Mouse (Mus musculus): ENCODE measurements around the gene Znhit1. TPM values are rescaled to one million over a fixed set of nuclear protein-coding genes. Genes with fewer than 3 reads are reported as not detected.

Znhit1 gene
- total and polyA plus RNA-seq, 2 experiments from 2014 or later = 45.6 to 77.0 TPM

GRCm38 (mm10) chr5:137025132-137025531 is 37.3 kb upstream of the Znhit1 start:
- peaks cover 6% of the 10 kb centered on the region; the same call in 1 of the 2 replicates for H3K4me1 ChIP-seq (ENCODE audit: control insufficient read depth, insufficient read depth)
- WGBS = under 1% methylated on average over 23 of the region's 23 CpGs
- H3K27me3 ChIP-seq (ENCODE audit: control insufficient read depth, insufficient read depth, low read length) = peaks cover 64% of the 10 kb centered on the region
- H3K9me3 ChIP-seq (replicated peaks; ENCODE audit: control insufficient read depth, low read length) = no peaks in the 10 kb centered on the region
- H3K27ac ChIP-seq (ENCODE audit: low read depth) = no peak overlapping the region
- DNase-seq (ENCODE audit: low spot score) (no peak), ATAC-seq (ENCODE audit: insufficient read depth, low read depth) (no peak)
- peak; percentile 98 for TF ChIP-seq CTCF (IDR thresholded peaks at IDR 0.05; ENCODE audit: low read depth)
- TF ChIP-seq EP300 (IDR thresholded peaks at IDR 0.05; ENCODE audit: low read depth) = no peak
- H3K36me3 ChIP-seq (replicated peaks; ENCODE audit: control insufficient read depth, insufficient read depth, low read length) = no peaks in the 10 kb centered on the region
- no peak overlapping the region for H3K4me2 ChIP-seq (ENCODE audit: low read depth, low read length)
- H3K9ac ChIP-seq (replicated peaks; ENCODE audit: low read depth, low read length) = no peak overlapping the region
- no peak overlapping the region for H3K4me3 ChIP-seq (ENCODE audit: low read depth, low read length)

GRCm38 (mm10) chr5:137024318-137024717 is 36.5 kb upstream of the Znhit1 start:
- no peak overlapping the region for H3K27ac ChIP-seq (ENCODE audit: low read depth)
- H3K9me3 ChIP-seq (replicated peaks; ENCODE audit: control insufficient read depth, low read length) = no peaks in the 10 kb centered on the region
- no peak overlapping the region for H3K4me2 ChIP-seq (ENCODE audit: low read depth, low read length)
- TF ChIP-seq EP300 (IDR thresholded peaks at IDR 0.05; ENCODE audit: low read depth) (no peak), CTCF (IDR thresholded peaks at IDR 0.05; ENCODE audit: low read depth) (no peak)
- ATAC-seq (ENCODE audit: insufficient read depth, low read depth) (no peak), DNase-seq (ENCODE audit: low spot score) (no peak)
- H3K36me3 ChIP-seq (replicated peaks; ENCODE audit: control insufficient read depth, insufficient read depth, low read length) = no peaks in the 10 kb centered on the region
- no peaks in the 10 kb centered on the region for H3K4me1 ChIP-seq (ENCODE audit: control insufficient read depth, insufficient read depth)
- 47% methylated on average over 3 of the region's 3 CpGs for WGBS
- H3K9ac ChIP-seq (replicated peaks; ENCODE audit: low read depth, low read length) = no peak overlapping the region
- H3K27me3 ChIP-seq (ENCODE audit: control insufficient read depth, insufficient read depth, low read length) = peaks cover 56% of the 10 kb centered on the region
- H3K4me3 ChIP-seq (ENCODE audit: low read depth, low read length) = no peak overlapping the region

- Histone ChIP-seq H3K4me1 (ENCODE audit: control insufficient read depth, insufficient read depth) (no peaks in the 10 kb centered on the region), H3K27me3 (ENCODE audit: control insufficient read depth, insufficient read depth, low read length) (no peaks in the 10 kb centered on the region), H3K4me3 (ENCODE audit: low read depth, low read length) (no peak overlapping the region), H3K4me2 (ENCODE audit: low read depth, low read length) (no peak overlapping the region), H3K9me3 (replicated peaks; ENCODE audit: control insufficient read depth, low read length) (no peaks in the 10 kb centered on the region), H3K36me3 (replicated peaks; ENCODE audit: control insufficient read depth, insufficient read depth, low read length) (no peaks in the 10 kb centered on the region), H3K9ac (replicated peaks; ENCODE audit: low read depth, low read length) (no peak overlapping the region), H3K27ac (ENCODE audit: low read depth) (no peak overlapping the region)
- TF ChIP-seq CTCF (IDR thresholded peaks at IDR 0.05; ENCODE audit: low read depth) (no peak), EP300 (IDR thresholded peaks at IDR 0.05; ENCODE audit: low read depth) (no peak)
- no peak for ATAC-seq (ENCODE audit: insufficient read depth, low read depth)
- 83% methylated on average over 3 of the region's 3 CpGs for WGBS
- no peak for DNase-seq (ENCODE audit: low spot score)
Observed at GRCm38 (mm10) chr5:137015913-137016312, 28.1 kb upstream of the Znhit1 start.

- Histone ChIP-seq H3K36me3 (replicated peaks; ENCODE audit: control insufficient read depth, insufficient read depth, low read length) (no peaks in the 10 kb centered on the region), H3K9ac (replicated peaks; ENCODE audit: low read depth, low read length) (no peak overlapping the region), H3K9me3 (replicated peaks; ENCODE audit: control insufficient read depth, low read length) (no peaks in the 10 kb centered on the region), H3K4me2 (ENCODE audit: low read depth, low read length) (no peak overlapping the region), H3K4me1 (ENCODE audit: control insufficient read depth, insufficient read depth) (no peaks in the 10 kb centered on the region), H3K27me3 (ENCODE audit: control insufficient read depth, insufficient read depth, low read length) (no peaks in the 10 kb centered on the region), H3K4me3 (ENCODE audit: low read depth, low read length) (no peak overlapping the region), H3K27ac (ENCODE audit: low read depth) (no peak overlapping the region)
- TF ChIP-seq CTCF (IDR thresholded peaks at IDR 0.05; ENCODE audit: low read depth) (no peak), EP300 (IDR thresholded peaks at IDR 0.05; ENCODE audit: low read depth) (no peak)
- 68% methylated on average over 15 of the region's 15 CpGs for WGBS
- ATAC-seq (ENCODE audit: insufficient read depth, low read depth) (no peak), DNase-seq (ENCODE audit: low spot score) (no peak)
Observed at GRCm38 (mm10) chr5:137012401-137012950, 24.7 kb upstream of the Znhit1 start.

- DNase-seq (ENCODE audit: low spot score) (peak; percentile 41), ATAC-seq (ENCODE audit: insufficient read depth, low read depth) (no peak)
- Histone ChIP-seq H3K9ac (replicated peaks; ENCODE audit: low read depth, low read length) (no peak overlapping the region), H3K4me1 (ENCODE audit: control insufficient read depth, insufficient read depth) (no peaks in the 10 kb centered on the region), H3K4me3 (ENCODE audit: low read depth, low read length) (no peak overlapping the region), H3K36me3 (replicated peaks; ENCODE audit: control insufficient read depth, insufficient read depth, low read length) (no peaks in the 10 kb centered on the region), H3K4me2 (ENCODE audit: low read depth, low read length) (no peak overlapping the region), H3K27me3 (ENCODE audit: control insufficient read depth, insufficient read depth, low read length) (no peaks in the 10 kb centered on the region), H3K27ac (ENCODE audit: low read depth) (no peak overlapping the region), H3K9me3 (replicated peaks; ENCODE audit: control insufficient read depth, low read length) (no peaks in the 10 kb centered on the region)
- WGBS = 31% methylated on average over 3 of the region's 3 CpGs
- TF ChIP-seq EP300 (IDR thresholded peaks at IDR 0.05; ENCODE audit: low read depth) = no peak
- peak; percentile 66 for TF ChIP-seq CTCF (IDR thresholded peaks at IDR 0.05; ENCODE audit: low read depth)
Observed at GRCm38 (mm10) chr5:137009988-137010387, 22.2 kb upstream of the Znhit1 start.

GRCm38 (mm10) chr5:137007276-137007675 is 19.5 kb upstream of the Znhit1 start:
- ATAC-seq (ENCODE audit: insufficient read depth, low read depth) = no peak
- WGBS = 43% methylated on average over 8 of the region's 8 CpGs
- TF ChIP-seq EP300 (IDR thresholded peaks at IDR 0.05; ENCODE audit: low read depth) (no peak), CTCF (IDR thresholded peaks at IDR 0.05; ENCODE audit: low read depth) (no peak)

More at GRCm38 (mm10) chr5:137007276-137007675, 19.5 kb upstream of the Znhit1 start:
- no peak overlapping the region for H3K27ac ChIP-seq (ENCODE audit: low read depth)
- no peaks in the 10 kb centered on the region for H3K9me3 ChIP-seq (replicated peaks; ENCODE audit: control insufficient read depth, low read length)
- H3K27me3 ChIP-seq (ENCODE audit: control insufficient read depth, insufficient read depth, low read length) = no peaks in the 10 kb centered on the region
- H3K36me3 ChIP-seq (replicated peaks; ENCODE audit: control insufficient read depth, insufficient read depth, low read length) = no peaks in the 10 kb centered on the region
- H3K4me2 ChIP-seq (ENCODE audit: low read depth, low read length) = no peak overlapping the region
- H3K9ac ChIP-seq (replicated peaks; ENCODE audit: low read depth, low read length) = no peak overlapping the region
- no peak overlapping the region for H3K4me3 ChIP-seq (ENCODE audit: low read depth, low read length)
- DNase-seq (ENCODE audit: low spot score) = no peak
- H3K4me1 ChIP-seq (ENCODE audit: control insufficient read depth, insufficient read depth) = no peaks in the 10 kb centered on the region

Measured in heart, postnatal 0 days (tissue).